Mouse (Mus musculus): ENCODE data around the gene Slc44a5.
"Not testable (repeated sequence)": the region's sequence is repeated elsewhere in the genome, so short reads cannot be mapped to it uniquely, and the experiment has no call there.

The Slc44a5 gene

DNA sequence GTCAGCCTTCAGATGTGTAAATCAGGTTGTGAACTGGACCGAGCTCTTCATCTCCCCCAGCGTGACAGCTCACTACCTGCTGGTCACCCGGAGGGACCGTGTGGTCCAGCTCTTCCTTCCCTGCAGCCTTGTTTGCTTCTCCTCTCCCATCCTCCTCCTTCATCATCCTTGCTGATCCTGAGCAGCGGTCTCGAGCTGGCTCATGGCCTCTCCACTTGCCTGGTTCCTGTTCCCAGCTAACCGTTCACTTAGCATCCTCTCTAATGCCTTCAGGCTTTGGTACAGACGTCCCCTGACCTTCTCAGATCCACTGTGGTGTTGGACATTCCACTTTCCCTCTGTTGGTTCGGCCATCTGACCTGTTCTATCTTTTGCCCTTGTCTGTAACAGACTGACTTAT, 128.4 kb downstream of the Slc44a5 start:
- DNase-seq (ENCODE audit: low spot score in 2 of 2): no peak

DNA sequence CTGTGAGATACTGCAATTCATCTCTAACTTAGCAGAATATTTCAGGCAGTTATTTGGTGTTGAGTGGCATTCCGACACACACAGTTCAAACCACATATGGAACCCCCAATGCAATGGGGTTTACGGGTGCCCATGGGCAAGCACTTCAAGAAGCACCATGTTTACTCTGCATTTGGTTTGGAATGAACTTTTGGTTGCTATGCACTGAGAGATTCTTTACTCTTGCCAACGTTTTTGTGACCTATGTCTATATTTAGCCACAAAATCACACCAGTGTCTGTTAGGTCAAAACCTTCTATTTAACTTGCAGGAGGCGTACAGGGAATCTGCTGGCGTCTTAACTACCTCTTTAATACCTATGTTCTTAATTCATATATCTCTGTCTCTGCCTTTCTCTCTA, 137.3 kb downstream of the Slc44a5 start:
- no peak for DNase-seq (ENCODE audit: low spot score in 2 of 2)

- no peak for DNase-seq (ENCODE audit: low spot score in 2 of 2)
Observed at GRCm38 (mm10) chr3:154111221-154111620, 138.0 kb downstream of the Slc44a5 start.

- no peak for DNase-seq (ENCODE audit: low spot score in 2 of 2)
Observed at GRCm38 (mm10) chr3:154114991-154115390, 141.8 kb downstream of the Slc44a5 start.

DNA sequence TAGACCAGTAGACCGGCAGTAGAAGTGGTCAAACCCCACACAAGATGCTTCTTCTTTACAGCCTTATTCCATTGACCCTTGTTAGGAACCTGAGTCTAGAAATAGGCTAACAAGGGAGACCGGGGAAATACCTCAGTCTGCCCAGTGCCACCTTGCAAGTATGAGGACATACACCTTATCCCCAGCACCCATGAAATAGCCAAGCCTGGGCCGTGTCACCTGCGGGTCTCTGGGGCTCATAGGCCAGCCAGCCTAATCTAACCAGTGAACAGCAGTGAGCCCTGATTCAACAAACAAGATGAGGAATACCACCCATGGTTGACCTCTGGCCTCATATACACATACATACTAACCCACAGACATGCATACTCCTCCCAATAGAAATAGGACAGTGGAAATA, 142.2 kb downstream of the Slc44a5 start:
- DNase-seq (ENCODE audit: low spot score in 2 of 2): no peak

DNA sequence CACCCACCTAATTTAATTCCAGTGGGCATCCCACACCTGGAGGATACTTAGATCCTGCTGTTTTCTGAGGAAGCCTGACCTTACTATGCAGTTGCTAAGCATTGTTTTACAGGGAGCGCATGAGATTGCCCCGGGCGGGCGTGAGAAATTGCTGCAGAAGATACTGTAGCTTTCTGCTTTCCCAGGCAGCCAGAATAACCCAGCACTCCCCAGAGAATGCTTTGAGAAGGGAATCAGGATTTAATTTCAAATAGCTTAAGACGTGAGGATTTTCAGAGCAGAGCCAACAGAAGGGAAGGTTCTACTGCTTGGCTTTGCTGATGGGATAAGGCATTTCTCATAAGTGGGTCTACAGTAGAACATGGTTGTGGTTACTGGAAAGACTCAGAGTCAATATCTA, 142.8 kb downstream of the Slc44a5 start:
- no peak for DNase-seq (ENCODE audit: low spot score in 2 of 2)

DNA sequence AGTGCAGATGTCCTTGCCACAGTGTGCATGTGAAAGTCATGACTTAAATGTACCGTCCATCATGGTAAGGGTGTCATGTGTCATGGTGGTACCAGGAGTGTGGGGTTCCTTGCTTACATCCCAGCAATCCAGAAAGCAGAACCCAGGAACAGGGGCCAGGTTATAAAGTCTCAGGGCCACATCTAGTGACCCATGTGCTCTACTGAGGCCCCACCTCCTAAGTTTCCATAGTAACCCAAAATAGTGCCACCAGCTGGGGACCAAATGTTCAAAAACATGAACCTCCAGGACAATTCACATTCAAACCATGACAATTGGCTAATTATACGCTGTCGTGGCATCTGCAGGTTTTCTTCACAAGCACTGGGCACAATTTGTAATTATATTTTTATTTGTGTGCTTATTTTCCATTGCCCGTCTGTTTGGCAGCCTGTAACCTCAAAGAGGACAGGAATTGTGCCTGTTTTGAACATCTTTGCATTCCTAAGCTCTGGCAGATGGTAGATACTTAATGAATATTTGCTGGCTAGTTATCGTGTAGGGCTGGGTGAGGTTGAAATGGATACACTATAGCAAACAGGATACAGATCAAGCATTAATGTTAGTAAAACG, 145.9 kb downstream of the Slc44a5 start:
- DNase-seq (ENCODE audit: low spot score in 2 of 2): no peak

DNA sequence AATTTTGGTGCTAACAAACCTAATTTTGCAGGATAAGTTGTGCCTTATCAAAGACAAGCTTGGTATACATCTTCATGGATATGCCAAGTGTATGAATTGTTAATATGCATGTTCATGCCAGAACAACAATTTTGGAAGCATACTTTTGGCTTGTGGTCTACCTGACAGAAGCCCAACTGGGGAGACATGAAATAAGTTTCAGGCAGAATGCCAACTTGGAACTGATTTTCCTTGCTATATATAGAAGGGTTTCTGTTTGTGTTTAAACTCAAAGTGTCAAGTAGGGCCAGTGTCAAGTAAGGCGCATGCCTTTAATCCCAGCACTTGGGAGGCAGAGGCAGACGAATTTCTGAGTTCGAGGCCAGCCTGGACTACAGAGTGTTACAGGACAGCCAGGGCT, 149.3 kb downstream of the Slc44a5 start:
- DNase-seq (ENCODE audit: low spot score in 2 of 2): no peak

DNA sequence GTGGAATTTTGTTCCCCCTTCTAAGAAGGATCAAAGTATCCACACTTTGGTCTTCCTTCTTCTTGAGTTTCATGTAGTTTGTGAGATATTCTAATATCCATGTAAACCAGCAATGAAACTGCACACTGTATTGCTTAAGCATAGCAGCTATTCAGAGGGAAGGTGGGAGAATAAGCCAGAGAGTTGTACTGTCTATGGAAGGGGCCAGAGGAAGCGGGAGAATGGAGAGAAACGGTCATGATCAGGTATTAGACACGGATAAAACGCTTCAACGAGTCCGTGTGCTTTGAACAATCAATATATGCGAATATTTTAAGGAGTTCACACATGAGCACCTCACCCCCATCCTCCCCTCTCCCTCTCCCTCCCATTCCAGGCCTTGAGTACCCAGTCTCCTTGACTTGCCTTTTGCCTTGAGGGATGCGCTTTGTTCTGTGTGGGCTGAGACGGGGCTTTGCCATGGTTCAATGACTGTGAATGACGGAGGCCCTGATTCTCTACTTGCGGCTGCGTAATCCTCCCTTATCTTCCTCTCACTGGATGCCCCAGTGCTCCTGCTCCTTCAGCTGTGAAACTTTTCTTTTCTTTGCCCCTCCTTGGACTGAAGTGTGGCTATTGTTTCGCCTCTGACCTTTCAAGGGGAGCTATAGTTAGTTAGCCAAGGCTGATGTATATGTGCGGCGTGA, 151.8 kb downstream of the Slc44a5 start:
- DNase-seq (ENCODE audit: low spot score in 2 of 2): no peak

GRCm38 (mm10) chr3:154125768-154126376, 152.6 kb downstream of the Slc44a5 start:
- no peak for DNase-seq (ENCODE audit: low spot score in 2 of 2)

DNA sequence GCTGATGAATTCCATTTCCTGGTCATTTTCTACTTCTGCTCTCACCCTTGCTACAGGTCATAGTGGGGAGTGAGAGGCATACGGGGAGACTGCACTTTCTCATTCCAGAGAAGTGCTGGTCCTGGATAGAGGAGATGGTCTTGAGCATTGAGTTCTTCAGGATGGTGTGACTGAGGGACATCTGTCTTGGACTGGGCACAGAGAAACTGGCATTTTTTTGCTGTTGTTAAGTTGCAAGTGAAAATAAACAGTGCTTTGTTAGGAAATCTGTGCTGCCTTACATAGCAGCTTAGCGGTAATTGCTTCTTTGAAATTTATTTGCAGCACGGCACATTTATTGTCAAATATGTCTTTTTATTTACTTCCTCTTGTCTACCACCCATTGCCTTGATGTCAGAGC, 154.0 kb downstream of the Slc44a5 start:
- DNase-seq (ENCODE audit: low spot score in 2 of 2): no peak

- no peak for DNase-seq (ENCODE audit: low spot score in 2 of 2)
Observed at GRCm38 (mm10) chr3:154129036-154129435, 155.8 kb downstream of the Slc44a5 start.

GRCm38 (mm10) chr3:154130431-154131114, 157.3 kb downstream of the Slc44a5 start:
- no peak for DNase-seq (ENCODE audit: low spot score in 2 of 2)

GRCm38 (mm10) chr3:154133986-154134385, 160.8 kb downstream of the Slc44a5 start:
- DNase-seq (ENCODE audit: low spot score in 2 of 2): no peak

- DNase-seq (ENCODE audit: low spot score in 2 of 2): no peak
Observed at GRCm38 (mm10) chr3:154134701-154135100, 161.5 kb downstream of the Slc44a5 start.

- no peak for DNase-seq (ENCODE audit: low spot score in 2 of 2)
Observed at GRCm38 (mm10) chr3:154136501-154136900, 163.3 kb downstream of the Slc44a5 start.

DNA sequence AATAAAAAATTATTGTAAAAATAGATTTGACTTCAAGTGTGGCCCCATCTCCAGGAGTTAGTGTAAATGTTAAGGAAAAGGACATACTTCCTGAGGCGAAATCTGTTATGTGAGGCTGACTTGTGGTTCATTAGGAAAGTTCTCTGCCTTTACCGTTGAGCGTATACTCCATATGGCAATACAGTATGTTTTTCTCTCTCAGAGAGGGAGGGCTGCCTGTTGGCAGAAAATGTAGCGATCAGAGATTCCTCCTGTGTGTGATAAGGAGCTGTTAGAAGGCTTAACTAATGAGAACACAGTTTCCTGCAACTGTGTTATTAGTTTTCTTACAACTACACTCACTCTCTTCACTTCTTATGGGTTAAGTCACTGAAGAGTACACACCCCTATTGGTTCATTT, 168.1 kb downstream of the Slc44a5 start:
- no peak for DNase-seq (ENCODE audit: low spot score in 2 of 2)

GRCm38 (mm10) chr3:154142618-154143017, 169.4 kb downstream of the Slc44a5 start:
- no peak for DNase-seq (ENCODE audit: low spot score in 2 of 2)

- no peak for DNase-seq (ENCODE audit: low spot score in 2 of 2)
Observed at GRCm38 (mm10) chr3:154145750-154146149, 172.5 kb downstream of the Slc44a5 start.

DNA sequence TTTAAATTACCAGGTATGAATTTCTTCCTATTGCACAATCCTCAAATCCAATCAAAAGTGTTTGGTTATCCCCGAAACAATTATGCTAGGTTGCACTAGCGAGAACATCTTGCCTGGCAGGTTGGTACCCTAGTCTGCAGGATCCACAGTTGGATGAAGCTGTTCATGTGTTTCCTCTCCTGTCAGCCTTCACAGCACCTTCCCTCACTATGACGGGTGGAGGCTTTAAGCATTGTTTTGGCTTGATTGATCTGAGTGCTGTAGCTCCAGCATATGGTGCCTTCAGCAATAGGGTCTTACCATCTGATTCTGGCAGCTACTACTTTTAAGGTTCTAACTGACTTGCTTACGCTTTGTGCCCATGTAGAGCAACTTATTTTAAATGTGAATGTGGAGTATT, 176.5 kb downstream of the Slc44a5 start:
- DNase-seq (ENCODE audit: low spot score in 2 of 2): no peak

DNA sequence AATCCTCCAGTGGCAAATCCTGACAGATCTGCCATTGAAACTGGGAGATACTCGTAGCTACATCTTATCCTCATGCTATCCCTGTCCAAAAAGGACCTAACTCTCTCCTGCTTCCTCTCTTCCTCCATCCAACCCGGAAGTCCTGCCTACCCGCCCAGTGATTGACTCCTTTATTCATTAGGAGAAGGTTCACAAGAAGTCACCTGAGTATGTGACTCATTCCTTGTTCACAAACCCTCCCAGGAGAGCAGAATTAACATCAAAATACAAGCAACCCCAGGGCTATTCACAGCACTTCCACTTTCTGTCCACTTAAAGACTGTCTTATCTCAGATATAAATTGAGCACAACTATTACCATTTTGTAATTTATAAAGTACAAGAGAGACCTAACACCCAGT, 180.3 kb downstream of the Slc44a5 start:
- DNase-seq (ENCODE audit: low spot score in 2 of 2): not testable (repeated sequence)

DNA sequence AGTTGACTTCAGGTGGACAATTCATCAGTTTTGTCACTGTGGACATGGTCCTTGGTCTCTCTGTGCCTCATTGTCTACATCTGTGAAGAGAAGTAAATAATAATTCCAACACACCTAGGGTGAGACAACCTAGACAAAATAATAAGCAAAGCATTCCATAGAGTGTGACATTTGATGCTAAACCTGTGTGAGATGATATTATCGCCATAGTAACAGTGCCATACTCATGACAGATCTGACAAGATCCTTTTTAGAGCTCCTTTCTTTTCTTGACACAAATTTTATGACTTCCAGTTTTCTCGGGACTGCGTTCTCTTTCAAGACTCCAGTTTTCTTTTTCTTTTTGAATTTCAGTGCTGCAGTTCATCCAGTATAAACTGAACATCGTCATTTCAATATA, 192.6 kb downstream of the Slc44a5 start:
- DNase-seq (ENCODE audit: low spot score in 2 of 2): no peak

Data from urinary bladder, postnatal 4 days (tissue).